Mouse (Mus musculus) layer of hippocampus, adult 18-20 months (tissue): ENCODE measurements around the gene Slc8a2. TPM values are rescaled to one million over a fixed set of nuclear protein-coding genes. Genes with fewer than 3 reads are reported as not detected.

Experiments used
- DNase-seq, 2 experiments: peaks; one replicate each; pipeline ENCODE4 v3.0.0; 2022; ENCODE audit warnings: low spot score in 2 of 2
- long read RNA-seq: library from polyadenylated mRNA; stranded (forward); transcript quantifications from one replicate; pipeline ENCODE4 v2.0.0, GENCODE M21; 2021
- total RNA-seq, 2 experiments: library from RNA; stranded (reverse); gene quantifications; 2 replicates each; pipeline ENCODE4 v1.2.3; 2021

Gene Slc8a2
- 100 to 1,000 TPM; 277 to 290 TPM for total RNA-seq
- long read RNA-seq, full-length matches to known transcripts, result 2 of 5 reads
- long read RNA-seq, partial matches to known transcripts, result 1 of 5 reads
- long read RNA-seq, other reads (novel, unspliced or antisense), result 2 of 5 reads

DNA sequence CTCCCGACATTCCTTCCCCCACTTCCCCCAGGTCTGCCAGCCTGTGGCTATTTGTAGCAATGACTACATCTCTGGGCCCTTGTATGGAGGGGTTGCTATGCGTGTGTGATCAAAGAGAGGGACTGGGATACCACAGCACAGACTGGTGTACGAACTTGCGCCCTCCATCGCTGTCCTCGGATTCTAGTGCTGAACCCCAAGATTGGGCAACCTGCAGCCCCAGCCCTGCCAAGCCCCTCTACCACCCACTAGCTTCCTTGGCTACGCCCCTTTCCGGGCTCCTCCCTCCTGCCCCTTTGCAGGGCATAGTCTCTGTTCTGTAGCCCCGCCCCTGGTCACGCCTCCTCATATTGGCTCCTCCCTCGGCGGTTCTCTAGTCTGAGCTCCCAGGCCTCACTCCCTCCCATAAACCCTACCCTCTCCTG lies at the start of gene Slc8a2:
Slc8a2 (plus strand) TSS at position 406 of the 425 bp plus-strand sequence.
- peak; percentile 88 to 93 for DNase-seq

DNA sequence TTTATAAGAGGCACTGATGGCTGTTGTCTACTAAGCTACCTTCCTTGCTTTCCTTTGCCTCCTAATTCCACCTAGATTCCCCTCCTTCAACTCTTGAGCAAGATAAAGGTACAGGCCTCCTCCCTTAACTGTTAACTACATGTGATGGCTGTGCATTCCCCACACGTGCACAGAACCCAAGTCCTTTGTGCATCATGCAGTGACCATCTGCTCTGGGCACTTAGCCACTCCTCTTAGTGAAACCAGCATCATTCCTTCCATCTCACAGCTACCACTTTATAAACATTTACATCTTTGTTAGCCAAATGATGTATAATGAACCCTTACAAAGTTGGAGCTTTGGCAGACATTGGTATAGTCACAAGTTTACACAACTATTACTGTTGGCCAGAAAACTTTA lies 49.7 kb upstream of the Slc8a2 start:
- no peak for DNase-seq

DNA sequence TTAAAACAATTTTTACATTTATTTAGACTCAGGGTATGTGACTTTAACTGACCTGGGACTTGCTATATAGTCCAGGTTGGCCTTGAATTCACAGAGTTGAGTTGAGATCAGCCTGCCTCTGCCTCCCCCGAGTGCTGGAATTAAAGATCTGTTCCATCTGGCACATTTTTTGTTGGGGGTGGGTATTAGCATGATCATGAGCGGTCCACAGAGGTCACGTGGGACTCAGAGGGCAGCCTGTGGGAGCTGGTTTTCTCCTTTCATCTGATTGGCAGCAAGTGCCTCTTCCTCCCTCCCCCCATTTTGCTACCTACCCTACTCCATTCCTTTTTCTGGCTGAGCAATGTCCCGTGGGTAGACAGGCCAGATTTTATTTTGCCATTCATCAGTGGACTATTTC lies 49.0 kb upstream of the Slc8a2 start:
- DNase-seq, result no peak

DNA sequence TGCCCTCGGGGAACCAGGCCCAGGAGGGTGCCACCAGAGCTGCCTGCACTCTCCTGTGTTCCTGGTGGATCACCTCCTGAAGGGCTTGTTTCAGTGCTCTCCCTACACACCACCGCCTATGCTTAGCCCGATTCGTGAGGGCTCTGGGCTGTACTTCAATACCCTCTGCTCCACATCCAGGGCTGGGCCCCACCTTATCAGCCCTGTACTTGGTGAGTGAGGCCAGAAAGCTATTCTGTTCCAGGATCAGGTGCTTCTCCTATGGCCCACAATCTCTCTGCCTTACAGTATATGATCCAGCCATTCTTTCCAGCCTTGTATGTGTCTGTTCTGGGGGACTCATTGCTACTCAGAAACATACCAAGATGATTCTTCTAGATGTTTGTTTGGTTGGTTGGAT lies 46.3 kb upstream of the Slc8a2 start:
- no peak for DNase-seq

DNA sequence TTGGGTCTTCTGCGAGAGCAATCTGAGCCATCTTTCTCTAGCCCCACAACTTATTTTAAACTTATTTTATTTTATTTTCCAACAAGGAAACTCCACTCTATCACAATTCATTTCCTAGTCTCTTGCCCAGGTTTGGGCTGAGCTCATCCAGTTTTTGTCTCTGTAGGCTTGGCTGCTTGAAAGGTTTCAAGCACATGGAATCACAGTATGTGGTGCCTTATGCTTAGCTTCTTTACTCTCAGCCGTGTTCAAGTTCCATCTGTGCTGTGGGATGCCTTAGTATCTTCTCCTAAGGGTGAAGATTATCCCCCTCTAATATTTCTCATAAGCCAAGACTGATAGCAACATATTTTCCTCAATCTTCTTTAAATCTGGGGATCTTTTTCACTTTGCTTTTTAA lies 42.0 kb upstream of the Slc8a2 start:
- DNase-seq, result peak in 1 of 2 experiments; percentile 75

DNA sequence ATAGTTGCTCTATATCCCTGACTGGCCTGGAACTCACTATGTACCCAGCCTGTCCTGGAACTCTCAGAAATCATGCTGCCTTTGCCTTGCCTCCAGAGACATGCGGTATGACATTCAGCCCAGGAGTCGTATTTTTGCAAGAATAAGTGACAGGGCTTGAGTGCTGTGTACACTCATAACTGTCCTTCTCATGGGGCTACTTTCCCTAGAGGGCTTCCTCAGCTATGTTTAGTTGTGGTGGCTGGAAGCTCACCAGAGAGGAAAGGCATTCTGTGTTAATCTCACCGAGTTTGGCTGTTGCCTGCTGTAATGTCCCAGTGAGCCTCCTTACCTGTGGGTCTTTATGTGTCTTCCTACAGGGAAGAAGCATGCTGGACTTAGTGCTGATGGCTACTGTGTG lies 35.0 kb upstream of the Slc8a2 start:
- DNase-seq, result no peak

DNA sequence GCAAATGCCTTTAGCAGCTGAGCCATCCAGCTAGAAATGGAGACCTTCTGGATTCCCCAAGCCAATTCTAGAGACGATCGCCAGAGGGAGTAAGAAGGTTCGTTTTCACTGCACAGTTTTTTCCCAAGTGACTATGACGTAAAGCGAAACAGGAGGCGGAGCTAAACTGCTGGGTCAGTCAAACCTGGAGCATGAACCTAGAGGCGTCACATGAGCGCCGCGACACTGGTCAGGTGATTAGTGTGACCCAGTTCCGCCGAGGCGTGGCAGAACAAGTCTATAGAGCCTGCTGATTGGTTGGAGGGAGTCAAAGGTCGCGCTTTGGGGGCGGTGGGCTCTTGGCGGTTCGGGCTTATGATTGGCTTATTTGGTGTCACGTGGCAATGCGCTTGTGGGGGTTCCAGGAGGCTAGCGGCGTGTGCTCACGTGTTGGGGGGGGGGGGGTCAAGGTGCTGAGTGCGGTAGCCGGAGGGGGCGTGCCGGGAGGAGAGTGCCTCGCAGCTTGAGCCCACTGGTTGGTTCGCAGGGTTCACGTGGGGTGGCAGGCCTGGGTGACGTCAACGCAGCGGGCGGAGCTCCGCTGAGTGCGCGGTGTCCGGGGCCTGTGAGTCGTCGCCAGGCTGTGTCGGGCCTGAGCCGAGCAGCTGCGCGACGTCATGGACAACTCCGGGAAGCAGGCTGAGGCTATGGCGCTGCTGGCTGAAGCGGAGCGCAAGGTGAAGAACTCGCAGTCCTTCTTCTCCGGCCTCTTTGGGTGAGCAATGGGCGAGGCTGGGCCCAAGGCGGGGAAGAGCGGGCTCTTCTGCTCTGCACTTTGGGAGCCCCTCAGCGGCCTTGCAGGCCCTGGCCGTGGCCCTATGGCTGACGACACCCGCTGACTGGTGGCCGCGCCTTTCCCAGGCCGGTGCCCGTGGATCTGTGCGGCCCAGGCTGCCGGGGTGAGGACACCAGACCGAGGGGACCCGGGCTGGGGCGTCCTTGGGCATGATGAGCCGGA lies 31.3 kb upstream of the Slc8a2 start, which contains the start of gene Napa:
Napa (plus strand) TSS at position 438 of the 997 bp plus-strand sequence.
- DNase-seq, result peak; percentile 99 to 100

DNA sequence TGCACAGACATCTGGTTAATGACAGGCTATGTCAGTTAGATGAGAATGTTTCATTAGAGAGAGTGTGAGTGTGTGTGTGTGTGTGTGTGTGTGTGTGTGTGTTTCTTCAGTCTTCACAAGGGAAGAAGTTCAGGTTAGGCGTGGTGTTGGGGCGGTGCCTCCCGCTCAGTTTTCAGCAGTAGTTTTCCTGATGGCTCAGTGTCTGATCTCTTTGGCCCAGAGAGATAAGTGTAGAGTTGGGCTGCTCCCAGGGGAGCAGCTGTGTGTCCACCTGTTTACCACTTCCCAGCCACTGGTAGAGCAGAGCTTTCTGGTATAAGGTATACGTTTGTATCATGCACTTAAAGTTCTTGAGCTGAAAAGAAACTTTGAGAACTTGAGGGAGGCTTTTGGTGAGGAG lies 29.7 kb upstream of the Slc8a2 start:
- DNase-seq, result no peak

DNA sequence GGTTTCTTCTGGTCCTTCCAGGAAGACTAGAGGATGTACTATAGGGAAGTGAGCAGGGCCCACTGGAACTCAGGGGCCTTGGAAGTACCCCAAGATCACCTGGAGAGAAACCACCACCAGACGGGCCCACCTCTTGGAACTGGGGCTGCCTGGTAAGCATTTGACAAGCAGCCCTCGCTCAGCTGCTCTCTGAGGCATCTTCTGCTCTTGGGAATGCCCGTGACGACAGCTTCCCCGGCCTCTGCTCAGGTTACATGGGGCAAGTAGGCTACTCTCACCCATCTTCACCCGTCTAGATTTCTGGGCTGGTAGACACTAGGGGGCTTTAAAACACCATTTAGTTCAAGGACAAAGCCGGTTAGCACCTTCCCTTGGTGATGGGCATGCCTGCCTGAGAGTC lies 28.5 kb upstream of the Slc8a2 start:
- no peak for DNase-seq

DNA sequence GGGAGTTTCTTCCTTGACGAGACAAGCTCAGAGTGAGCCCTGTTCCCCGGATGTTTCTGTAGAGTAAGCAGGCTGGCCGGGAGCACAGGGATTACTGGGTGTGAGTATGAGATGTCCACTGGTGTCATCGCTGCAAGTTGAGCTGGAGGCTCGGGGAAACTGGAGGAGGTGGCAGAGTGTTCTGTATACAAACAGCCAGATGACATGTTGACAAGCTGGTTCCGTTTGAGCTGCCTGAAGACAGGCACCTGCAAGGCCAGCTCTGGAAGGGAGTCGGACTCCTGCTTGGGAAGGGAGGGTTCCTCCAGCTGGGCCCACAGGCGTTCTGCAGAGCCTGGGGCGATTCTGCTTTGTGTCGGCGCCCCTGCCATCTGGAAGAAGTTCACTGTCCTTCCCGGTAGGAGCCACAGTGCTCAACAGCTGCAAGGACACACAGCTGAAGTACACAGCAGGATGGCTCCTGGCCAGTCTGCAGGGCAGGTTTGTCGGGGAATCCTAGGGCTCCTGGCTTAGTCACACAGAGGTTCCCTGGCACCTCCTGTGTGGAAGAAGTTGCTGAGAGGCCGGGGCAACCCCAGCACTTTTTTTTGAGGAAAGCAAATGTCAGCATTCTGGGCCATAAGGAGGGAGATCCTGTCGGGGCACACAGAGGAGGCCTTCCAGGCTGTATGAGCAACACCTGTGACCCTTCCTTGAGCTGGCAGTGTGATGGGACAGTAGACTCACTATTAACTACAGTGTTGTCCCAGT lies 27.7 kb upstream of the Slc8a2 start:
- DNase-seq, result no peak

DNA sequence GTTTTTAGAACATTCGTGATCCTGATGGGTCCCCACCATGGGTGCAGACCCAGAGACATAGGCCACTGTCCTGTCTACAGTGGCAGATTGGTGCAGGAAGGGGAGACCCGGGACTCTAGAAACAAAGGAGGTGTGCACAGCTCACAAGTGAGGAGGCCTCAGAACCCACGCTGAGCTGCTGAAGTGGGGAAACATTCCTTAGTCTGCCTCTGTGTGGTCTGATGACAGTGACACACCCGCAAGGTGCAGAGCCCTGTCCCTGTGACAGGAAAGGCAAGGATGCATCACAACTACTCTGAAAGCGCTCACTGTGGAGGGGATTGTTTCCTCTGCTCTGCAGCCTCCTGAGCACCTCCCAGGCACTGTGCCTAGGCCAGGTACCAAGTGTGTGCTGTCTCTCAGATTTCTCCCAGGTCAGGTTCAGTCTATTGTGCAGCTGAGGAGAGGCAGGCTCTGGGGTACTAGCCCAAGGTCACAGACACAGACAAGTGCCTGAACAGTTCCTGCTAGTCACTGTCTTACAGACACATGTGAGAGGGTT lies 26.9 kb upstream of the Slc8a2 start:
- no peak for DNase-seq

DNA sequence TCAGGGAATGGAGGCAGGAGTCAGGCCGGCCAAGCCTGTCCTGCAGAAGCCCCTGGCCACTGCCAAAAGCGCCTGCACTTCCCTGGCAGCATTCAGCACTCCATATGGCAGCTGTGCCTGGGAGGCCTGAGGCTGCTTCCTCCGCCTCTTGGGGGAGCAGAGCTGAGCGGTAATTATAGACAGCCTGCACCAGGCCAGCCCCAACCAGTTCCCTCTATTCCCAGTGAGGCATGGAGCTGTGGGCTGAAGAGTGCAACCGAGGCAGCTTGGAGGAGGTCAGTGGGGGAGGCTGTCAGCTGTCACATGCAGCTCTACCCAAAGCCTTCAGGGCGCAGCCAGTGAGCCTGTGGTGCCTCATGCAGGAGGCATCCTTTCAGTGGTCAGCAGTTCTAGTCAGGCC lies 25.9 kb upstream of the Slc8a2 start:
- peak; percentile 85 to 88 for DNase-seq

DNA sequence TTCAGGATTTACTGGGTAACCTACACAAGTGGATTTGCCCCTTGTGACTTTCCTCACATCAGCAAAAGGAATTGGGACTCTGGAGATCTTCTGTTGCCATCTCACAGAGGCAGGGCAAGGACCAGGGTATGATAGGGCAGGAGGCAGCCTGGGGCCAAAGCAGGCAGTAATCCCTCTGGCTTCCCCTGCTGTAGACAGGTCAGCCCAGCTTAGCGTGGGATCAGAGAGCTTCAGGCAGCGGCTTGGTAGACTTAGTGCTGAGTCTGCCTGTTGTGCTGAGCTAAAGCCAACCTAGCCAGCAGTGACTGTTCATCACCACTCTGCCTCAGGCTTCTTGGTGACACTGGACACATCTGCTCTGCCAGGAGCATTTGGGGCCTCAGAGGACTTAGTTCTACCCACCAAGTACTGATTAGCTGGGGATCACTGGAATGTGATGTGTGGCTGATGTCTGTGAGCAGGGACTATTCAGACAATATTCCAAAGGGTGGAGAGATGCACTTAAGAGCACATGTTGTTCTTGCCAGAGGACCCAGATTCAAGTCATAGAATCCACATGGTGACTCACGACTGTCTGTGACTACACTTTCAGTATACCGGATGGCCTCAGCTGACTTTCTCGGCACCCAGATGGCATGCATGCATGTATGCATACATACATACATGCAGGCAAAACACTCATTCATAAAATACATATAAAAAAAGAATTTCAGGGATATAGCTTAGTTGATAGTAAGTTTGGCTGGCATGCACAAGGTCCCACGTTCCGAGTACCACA lies 24.8 kb upstream of the Slc8a2 start:
- DNase-seq, result peak in 1 of 2 experiments; percentile 48

DNA sequence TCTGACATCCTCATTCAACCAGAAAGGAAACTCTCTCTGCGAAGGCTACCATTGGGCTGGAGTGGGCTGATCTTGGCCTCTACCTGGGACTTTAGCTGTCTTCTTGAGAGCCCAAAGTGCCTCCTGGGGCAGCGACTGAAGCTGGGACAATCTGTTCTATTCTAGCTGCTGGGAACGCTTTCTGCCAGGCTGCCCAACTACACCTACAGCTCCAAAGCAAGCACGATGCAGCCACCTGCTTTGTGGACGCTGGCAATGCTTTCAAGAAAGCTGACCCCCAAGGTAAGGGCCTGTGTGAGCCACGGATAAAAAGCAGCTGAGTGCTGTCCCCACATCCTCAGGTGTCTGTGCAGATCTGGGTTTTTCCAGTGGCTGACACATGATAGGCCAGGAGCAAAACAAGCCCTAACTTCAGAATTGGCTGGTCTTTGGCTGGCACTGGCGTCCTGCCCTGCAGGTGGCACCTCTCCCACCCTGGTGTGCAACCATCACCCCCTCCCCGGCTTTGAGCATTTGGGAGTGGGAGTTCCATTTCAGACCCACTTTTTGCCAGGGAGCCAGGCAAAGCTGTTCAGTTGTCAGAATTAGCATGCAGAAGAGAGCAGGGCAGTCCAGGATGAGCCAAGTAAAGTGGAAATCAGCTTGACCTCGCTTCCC lies 20.6 kb upstream of the Slc8a2 start:
- DNase-seq, result peak in 1 of 2 experiments; percentile 66

DNA sequence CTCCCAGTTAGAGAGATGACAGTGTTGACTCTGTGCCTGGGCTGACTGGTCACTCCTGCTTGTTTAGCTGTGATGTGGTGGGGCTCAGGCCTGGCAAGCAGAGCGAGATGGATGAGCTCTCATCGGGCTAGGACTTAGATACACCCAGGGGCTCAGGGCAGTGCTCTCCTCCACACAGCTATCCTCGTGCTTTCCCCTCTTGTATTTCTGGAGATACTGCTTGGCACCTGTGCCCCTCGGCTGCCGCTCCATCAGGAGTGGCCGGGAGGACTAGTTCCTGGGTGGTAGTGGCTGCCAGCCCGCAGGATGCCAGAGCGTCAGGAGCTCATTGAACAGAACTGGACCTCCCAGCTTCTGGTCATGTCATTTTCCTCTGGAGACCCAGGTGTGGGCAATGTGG lies 19.5 kb upstream of the Slc8a2 start:
- no peak for DNase-seq

DNA sequence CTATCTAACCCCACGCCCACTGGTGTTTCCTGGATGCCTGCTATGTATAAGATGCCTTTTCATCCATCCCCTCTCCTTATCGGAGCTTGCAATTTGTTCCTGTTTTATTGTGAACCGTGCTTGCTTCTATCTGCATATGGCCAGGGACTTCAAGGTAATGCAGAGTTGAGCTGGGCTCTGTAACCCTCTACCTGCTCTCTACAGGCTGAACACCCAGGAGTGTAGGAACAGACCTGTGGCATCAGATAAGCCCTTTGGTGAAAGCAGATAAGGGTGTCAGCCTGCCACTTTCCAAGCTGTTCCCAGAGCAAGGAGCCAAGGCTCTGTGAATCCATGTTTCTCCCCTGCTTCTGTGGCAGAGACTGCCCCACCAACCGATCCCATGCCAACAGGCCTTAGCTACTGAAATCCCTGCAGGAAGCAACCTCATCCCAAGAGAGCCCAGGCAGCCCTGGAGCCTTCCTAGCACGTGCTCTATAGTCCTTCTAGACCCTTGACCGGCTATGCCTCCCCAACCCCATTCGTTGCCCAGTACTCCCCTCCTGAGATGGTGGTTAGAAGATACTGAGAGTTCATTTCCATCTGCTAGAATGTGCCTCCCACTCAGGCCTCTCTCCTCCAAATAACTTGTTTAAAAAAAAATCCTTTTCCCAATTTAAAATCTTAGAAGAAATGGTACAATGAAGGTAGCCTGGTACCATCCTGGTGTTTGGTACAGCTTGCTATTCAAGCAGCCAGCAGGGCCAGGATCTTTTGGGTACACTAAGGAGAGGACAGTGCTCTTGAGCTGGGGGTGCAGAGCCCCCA lies 18.1 kb upstream of the Slc8a2 start:
- peak in 1 of 2 experiments; percentile 39 for DNase-seq

DNA sequence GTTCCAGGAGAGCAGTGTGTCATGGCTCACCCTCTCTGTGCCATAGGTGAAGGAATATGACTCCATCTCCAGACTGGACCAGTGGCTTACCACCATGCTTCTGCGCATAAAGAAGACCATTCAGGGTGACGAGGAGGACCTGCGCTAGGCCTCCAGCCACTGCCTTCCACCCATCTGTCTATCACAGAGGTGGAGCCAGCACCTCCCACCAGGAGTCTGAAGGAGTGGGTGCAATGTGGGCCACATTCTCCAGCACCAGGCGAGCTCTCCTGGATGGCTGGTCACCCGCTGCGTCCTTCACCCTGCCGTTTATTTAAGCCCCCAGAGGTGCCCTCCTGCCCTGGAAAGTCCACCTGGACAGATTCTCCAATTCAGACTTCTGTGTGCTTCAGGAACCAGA lies 13.2 kb upstream of the Slc8a2 start:
- DNase-seq, result no peak

DNA sequence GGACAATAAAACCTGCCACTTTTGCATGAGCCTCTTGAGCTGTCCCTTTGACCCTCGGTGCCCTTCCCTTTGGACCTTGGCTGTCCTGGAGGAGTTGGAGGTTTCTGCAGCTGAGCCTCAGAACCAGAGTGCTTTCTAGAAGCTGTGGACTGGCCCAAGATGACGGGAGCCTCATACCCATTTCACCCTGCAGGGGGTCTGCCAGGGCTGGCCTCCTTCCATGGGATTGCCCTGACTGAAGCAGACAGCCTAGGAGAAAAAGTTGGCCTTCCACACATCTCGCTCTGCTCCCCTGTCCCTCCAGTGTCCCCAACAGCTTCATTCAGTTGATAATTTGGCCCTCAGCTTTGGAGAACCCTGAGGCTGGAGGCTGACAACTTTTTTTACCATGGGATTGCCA lies 12.5 kb upstream of the Slc8a2 start:
- DNase-seq, result no peak

DNA sequence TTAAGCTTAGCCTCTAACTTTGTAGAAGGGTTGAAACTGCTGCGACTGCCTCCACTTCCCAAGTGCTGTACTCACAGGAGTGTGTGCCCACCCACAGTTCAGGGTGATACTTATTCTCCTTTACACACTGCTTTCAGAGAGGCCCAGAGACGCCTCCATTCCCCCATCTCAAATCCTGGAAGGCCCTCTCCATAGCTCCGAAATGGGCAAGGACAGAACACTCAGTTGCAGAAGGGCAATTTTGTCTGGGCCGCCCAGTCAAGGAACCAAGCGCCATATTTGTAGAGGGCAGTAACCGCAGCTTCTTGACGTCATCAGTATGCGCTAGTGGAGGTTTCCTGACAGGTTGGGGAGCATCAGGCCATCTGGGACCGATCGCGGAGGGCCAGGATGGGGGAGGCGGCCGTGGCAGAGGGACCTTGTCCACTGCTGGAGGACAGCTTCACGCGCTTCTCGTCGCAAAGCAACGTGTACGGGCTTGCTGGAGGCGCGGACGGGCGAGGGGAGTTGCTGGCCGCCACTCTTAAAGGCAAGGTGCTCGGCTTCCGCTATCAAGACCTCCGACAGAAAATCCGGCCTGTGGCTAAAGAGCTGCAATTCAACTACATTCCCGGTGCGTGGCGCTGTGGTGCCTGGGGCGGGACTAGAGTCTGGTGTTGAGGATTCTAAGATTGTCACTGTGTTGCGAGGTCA lies 9.9 kb upstream of the Slc8a2 start, which contains the start of gene Kptn:
Kptn (plus strand) TSS at position 327 of the 693 bp plus-strand sequence.
- DNase-seq, result peak; percentile 89 to 94
